Mouse (Mus musculus) c-Kit-positive CD71-positive TER-119-positive erythroid progenitor cells, embryonic 14.5 days (primary cell): ENCODE data around the gene Trim50.
A peak's percentile ranks its signal among the peaks of the same experiment; 100 is the strongest.
"Not testable (repeated sequence)": the region's sequence is repeated elsewhere in the genome, so short reads cannot be mapped to it uniquely, and the experiment has no call there.

Experiments used
- DNase-seq: peaks from one replicate; pipeline ENCODE4 v3.0.0-alpha.2; 2013; ENCODE audit warnings: low spot score

Trim50 gene

DNA sequence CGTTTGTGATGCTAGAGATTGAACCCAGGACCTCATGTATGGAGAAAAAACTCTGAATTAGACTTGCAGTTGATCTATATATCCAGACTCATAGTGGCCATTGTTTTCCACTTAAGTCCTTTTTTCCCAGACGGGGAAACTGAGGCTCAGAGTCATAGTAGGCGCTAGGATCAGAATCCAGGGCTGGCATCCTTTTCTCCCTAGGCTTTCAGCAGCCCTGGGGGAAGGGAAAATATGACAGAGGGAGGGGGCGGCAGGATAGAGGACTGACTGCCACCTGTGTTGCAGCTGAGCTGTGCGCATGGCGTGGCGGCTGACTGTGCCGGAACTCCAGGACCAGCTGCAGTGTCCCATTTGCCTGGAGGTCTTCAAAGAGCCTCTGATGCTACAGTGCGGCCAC, at the start of gene Trim50:
Gene Trim50 (plus strand): TSS at position 301 of the 400 bp plus-strand sequence.
- DNase-seq: no peak

DNA sequence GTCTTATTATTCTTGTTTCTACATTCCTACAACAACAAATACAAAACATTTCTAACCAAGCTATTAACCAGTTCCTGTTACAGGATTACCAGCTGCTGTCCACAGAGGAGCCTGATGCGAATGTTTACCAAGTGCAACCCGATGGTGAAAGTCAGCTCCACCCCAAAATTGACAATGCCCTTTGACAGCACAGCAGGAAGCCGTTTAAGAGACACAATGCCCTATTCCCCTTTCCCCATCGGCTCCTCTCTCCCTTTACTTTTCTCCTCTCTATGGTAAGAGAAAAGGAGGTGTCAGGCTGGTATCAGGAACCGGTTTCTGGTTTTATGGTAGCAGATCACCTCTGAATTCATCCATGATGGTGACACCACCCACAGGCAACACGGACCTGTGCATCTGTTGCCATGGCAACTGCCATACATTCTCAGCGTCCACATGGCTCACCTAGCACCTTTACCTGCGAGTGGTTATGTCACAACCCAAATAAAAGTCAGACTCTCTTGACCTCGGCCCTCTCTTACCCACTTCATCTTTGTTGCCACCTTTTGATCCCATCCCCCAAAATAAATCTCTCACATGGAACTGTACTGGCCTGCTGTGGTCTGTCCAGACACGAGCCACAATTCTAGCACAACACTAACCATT, 46.7 kb upstream of the Trim50 start:
- no peak for DNase-seq

DNA sequence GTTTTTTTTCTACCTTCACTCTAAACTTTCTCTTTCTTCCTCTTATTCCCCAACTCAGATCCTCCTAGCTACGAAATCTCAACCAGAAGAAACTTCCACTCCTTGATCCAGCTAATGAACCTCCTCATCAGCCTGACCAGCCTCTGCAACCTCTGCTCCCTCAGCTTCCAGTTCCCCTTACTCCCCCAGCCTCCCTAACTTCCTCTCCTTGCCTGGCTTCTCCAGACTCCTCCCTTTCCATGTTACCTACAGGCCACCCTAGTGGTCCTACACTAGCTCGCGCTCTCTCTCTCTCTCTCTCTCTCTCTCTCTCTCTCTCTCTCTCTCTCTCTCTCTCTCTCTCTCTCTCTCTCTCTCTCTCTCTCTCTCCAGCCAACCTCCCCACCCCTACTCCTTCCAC, 36.9 kb upstream of the Trim50 start:
- no peak for DNase-seq

DNA sequence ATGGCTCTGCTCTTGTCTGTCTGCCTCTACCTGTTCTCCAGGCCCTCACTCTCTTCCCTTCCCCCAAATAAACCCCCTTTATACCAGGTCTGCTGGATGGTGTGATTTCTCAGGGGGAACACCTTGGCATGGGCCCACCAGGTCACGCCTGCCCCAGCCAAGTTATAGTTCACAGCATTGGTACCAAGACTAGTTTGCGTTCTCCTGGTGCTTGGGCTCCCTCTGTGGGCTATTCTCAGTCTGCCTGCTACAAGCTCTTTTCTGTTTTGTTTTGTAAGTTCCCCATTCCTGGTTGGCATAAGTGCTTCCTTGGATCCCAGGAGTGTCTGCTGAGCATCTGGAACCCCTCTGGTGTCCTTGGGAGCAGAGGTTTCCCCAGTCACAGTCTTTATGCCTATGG, 33.2 kb upstream of the Trim50 start:
- no peak for DNase-seq

DNA sequence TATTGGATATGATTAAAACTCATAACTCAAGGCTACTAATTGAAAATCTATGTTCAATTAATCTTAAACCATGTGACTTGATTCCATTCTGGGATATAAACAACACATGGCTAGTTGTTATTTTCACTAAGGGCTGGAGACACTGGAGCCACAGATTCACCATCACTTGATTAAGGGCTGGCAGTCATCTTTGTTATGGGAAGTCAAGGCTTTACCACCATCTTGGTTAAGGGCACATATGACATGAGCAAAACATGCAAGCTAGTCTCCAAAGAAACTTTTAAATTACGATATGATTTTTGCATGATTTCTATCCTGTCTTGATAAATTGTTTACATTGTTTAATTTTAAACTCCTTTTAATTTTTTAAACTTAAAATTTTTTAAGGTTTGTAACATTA, 30.9 kb upstream of the Trim50 start:
- DNase-seq: no peak

DNA sequence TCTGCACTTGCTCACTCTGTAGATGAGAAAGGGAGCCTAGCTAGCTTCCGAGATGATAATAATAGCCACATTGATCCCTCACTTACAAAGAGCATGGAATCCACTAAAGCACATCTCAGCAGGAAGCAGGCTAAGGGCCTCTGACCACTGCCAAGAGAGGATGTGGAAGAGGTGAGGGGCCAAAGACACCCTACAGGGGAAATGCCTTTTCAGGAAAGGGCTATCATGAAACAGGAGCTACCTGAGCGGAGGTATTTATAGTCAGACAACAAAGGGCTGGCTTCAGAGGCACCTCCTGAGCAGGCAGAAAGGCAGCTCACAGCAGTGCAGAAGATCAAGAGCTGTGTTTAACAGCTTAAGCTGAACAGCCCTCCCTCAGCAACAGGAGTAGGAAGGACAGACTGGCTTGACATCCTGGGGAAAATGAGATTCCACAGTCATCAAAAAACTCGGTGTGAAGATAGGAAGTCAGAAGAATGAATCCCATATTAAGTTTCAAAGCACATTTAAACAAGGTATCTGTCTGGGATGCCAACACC, 26.9 kb upstream of the Trim50 start:
- DNase-seq: no peak

DNA sequence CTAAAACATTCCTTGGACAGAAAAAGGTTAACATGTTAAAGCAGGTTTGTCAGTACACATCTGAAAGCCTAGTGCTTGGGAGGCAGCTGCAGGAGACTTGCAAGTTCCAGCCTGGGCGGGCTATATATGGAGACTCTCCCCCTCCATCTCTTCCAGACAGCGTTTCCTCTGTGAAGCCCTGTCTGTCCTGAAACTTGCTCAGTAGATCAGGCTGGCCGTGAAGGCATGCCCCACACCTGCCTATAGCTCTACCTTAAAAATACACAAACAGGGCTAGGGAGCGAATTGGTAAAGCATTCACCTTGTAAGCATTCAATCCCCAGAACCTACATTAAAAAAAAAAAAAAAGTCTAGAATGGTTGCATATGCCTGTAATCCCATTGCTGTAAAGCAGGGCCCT, 23.6 kb upstream of the Trim50 start:
- DNase-seq: no peak

DNA sequence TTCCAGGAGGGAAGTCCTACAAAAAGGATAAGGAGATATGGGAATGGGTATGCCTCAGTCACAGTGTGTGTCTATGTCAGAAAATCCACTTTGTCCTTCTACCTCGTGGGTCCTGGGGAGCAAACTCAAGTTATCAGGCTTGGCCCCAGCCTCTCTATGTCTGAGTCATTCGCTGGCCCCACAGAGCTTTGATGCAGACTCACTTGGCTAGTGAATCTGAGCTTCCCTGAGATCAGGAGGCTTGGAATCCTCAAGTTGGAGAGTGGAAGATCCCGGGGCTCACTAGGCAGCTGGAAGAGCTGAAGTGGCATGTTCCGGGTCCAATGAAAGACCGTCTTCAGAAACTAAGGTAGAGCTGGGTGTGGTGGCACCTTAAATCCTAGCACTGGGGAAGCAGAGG, 22.9 kb upstream of the Trim50 start:
- DNase-seq: no peak

DNA sequence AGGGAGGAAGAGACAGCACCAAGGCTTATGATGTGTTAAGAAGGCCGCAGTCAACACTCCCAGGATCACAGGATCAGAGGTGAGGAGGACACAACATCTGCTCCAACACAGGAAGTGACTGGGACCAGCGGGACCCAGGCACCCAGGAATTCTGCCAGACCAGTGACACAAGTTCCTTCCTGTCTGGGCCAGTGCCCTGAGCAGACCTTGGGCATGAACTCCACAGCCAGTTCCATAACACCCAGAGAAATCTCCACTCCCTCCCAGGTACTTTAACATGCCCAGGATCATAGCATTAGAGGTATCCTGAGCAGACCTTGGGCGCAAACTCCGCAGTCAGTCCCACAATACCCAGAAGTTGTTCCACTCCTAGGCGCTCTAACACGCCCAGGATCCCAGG, 21.9 kb upstream of the Trim50 start:
- no peak for DNase-seq

DNA sequence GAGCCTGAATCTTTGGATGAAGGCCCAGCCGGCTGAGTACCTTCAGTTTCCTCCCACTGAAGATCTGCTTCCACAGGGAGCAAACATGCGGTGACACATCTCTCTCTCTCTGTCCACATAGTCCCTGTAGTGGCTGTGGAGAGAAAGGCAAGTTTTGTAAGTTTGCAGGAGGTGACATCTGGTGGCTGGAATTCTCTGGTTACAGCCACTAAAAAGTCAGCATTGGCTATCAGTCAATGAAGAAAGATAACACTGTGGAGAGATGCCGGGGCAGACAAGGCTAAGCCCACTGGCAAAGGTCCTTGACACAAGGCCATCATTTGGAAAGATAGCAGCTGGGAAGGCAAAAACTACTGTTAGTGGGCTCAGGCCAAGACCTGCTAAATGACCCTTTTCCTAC, 15.5 kb upstream of the Trim50 start:
- no peak for DNase-seq

DNA sequence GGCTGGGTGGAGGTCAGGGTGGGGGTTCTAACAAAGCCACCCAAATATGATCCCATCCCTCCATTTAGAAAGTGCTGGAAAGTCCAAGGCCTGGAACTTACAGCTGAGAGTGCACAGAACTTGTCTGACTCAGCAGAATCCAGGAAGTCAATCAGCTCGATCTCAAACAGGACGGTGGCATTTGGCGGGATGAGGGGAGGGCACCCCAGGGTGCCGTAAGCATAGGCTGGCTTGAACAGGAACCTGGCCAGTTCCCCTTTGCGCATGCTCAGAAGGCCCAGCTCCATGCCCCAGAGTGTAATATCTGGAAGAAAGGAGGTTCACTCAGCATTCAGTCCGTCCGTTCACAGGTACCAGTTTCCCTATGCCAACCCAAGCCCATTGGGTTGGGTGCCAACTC, 7.1 kb upstream of the Trim50 start:
- no peak for DNase-seq

DNA sequence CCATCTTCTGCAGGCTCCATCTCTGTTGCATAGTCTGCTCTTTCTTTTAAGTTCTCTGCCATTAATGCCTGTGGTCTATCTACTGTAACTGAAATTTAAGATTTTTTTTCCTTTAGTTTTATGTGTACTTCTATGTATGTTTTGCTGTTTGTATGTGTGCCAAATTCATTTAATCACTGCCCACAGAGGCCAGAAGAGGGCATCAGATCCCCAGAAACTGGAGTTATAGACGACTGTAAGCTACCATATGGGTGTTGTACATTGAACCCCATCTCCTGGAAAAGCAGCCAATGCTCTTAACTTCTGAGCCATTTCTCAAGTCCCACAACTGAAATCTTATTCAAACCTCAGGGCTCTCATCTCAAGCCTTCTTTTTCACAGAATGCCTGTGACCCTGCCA, 6.7 kb upstream of the Trim50 start:
- DNase-seq: no peak

DNA sequence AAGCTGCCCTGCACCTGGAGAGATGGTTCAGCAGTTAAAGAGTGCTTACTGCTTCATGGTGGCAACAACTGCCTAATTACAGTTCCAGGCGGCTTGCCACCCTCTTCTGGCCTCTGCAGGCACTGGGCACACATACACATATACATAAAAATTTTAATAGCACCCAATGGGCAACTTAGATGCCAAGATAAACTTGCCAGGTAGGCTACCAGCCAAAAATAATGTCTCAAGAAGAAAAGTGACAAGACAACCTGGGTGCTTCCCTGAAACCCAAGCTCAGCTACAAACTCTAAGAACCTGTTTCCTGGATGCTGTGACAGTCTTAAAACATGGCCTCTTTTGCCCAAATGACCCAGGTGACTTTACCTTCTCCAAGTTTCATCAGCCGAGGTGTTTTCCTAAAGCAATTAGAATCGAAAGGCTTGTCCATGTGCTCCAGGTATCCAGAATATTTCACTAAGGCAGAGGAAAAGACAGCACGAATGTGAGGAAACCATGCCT, 5.5 kb upstream of the Trim50 start:
- DNase-seq: no peak

DNA sequence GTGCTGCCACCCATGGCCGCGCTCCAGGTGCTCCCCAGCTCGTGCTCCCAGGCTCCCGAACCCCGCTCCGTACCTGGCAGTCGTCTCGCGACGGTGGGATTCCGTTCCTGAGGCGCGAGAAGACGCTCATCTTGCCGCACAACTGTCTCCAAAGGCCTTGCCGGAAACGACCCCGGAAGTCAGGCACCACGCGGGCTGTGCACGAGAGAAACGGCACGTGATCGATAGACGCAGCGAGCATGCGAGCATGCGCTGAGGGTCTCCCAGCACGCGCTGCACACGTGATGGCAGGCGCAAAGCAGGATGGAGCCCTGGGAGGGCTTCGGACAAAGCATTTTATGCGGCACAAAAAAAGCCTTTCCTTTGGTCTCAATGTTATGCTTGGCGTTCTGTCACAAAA, 3.2 kb upstream of the Trim50 start, which contains the start of gene Fkbp6:
Gene Fkbp6 (minus strand): TSS at position 183 of the 400 bp plus-strand sequence.
- no peak for DNase-seq

DNA sequence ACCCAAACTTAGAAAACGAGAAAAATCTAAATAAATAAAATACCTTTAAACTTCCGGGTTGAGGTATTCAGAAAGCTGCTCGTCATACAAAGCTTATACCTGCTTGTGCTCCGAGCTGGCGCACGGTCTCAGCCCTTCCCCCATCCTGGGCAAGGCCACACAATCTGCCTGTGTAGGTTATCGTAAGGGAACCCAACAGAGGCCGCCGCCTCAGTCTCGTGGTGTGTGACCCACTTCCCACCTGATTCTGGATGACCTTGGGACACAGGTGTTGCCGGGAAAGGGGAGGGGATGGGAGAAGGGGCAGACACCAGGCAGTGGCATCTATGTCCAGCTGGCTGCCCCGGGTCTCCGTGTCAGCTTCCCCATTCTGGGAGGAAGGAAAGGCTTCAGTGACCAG, 1.5 kb upstream of the Trim50 start:
- no peak for DNase-seq

DNA sequence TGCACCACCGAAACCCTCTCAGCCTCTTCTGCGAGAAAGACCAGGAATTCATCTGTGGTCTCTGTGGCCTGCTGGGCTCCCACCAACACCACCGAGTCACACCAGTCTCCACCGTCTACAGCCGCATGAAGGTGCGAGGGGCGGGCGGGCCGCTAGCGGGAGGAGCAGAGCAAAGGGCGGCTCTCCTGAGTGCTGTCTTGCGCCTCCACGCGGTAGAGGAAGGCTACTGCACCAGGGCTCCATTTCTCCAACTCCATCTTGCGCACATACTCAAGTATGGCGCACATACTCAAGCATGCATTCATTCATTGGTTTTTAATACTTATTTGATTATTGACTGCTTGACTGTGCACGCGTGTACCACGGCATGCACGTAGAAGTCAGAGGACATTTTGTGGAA, 469 bp downstream of the Trim50 start:
- peak; percentile 26 for DNase-seq

DNA sequence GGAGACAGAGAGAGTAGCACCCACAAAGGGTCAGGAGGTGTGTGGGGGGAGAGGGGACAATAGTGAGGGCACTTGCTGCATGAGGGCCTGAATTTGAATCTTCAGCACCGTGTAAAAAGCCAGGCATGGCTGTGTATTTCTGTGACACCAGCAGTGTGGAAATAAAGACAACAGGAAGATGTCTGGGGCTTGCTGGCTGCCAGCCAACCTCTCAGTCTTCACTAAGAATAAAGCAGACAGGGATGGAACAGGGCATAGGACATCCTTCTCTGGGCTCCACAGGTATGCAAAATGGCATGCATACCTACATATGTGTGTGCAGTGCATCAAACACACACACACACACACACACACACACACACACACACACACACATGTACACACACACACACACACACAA, 3.0 kb downstream of the Trim50 start:
- no peak for DNase-seq

DNA sequence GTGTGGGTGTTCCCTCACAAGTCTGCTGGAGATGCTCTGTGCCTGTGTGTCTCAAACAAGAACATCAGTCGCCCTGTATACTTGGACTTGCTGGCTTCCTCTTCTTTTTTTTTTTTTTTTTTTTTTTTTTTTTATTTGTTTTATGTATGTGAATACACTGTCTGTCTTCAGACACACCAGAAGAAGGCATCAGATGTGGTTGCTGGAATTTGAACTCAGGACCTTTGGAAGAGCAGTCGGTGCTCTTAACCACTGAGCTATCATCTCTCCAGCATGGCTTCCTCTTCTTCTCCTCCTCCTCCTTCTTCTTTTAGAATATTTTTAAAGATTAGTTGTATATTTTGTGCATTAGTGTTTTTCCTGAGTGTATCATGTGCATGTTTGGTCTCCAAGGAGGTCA, 4.5 kb downstream of the Trim50 start:
- DNase-seq: no peak

DNA sequence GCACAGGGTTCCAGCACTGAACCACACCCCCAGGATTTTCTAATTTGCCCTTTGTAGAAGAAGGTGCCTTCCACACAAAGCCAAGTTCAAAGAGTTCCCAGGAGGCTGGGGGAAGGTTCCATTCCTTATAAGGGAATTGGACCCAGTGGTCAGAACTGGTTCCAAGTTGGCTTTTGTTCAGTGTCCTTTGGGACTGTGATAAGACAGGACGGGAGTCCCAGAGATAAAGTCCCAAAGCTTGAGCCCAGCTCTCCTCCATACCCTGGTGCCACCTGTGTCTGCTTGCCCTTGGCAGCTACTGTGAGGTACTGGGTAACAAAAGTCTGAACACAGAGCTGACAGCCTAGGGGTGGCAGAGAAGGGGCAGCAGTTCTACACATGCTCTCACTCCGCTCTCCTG, 6.7 kb downstream of the Trim50 start:
- no peak for DNase-seq

DNA sequence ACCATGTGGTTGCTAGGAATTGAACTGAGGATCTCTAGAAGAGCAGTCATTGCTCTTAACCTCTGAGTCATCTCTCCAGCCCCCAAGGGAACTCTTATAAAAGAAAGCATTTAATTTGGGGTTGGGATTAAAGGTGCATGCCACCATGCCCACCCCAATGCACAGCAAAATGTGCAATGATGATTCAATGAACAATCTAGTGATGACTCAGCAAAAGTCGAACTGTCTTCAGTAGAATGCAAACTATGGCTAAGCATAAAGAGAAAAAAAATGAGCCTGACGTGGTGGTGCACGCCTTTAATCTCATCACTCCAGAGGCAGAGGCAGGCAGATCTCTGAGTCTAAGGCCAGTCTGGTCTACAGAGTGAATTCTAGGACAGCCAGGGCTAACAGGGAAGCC, 9.5 kb downstream of the Trim50 start:
- DNase-seq: no peak

DNA sequence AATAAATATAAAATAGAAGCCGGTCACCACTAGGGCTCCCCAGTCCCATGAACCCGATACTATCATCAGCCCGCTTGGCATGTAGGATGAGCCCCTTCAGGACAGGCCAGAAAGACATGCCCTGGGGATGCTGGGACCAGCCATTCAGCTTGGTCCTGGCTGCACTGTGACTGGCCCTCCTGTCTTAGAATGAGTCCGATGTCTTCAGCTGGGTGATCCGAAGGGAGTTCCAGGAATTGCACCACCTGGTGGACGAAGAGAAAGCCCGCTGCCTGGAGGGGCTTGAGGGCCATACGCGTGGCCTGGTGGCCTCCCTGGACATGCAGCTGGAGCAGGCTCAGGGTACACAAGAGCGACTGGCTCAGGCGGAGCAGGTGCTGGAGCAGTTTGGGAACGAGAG, 10.4 kb downstream of the Trim50 start:
- DNase-seq: no peak

DNA sequence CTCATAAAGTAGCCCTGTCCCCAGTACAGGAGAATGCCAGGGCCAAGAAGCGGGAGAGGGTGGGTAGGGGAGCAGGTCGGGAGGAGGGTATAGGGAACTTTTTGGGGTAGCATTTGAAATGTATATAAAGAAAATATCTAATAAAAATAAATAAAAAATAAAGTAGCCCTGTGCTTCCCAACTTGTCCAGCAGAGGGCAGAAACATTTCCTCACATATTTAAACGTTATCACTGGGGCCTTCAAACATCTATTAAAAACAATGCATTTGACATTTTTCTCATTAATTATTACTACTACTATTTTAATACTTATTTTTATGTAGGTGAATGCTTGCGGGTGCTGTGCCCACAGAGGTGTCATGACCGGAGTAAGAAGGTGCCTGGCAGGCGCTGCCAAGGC, 14.7 kb downstream of the Trim50 start:
- DNase-seq: no peak

DNA sequence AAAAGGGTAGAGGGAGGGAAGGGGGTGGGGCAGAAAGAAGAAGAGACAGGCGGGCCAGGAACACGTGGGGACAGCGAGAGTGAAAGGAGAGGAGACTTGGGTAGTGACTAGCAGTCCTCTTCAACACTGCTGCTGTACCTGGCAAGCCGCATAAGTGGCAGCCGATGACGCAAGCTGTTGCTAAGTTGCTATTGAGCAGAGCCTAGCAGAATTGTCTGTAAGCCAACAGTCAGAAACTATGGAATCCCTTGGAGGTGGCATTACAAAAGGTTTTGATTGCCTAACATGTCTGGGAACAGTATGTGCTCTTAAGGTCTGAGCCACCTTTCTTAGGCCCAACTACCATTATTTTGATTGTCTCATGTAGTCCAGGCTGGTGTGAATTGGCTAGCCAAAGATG, 15.2 kb downstream of the Trim50 start:
- DNase-seq: no peak

DNA sequence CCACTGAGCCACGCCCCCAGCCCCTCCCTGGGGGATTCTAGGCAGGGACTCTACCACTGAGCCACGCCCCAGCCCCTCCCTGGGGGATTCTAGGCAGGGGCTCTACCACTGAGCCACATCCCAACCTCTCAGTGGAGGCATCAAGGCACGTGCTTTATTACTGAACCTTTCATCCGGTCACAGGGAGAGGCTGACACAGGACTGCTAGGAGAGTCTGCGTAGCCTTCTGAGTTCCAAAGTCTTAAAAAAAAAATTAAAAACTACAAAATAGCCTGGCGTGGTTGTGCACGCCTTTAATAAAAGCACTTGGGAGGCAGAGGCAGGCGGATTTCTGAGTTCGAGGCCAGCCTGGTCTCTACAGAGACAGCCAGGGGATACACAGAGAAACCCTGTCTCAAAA, 16.1 kb downstream of the Trim50 start:
- not testable (repeated sequence) for DNase-seq
